Mouse (Mus musculus) heart, embryonic 12.5 days (tissue): Measurements from ENCODE around the gene Lsm6. TPM values are rescaled to one million over a fixed set of nuclear protein-coding genes. Genes with fewer than 3 reads are reported as not detected.

Experiments
- ATAC-seq: fragments of 200-750 bp; cut with Nextera tagmentation; 2 replicates; pipeline ENCODE4 v1.8.0; 2017; ENCODE audit warnings: moderate TSS enrichment, moderate library complexity; ENCODE audit not compliant: insufficient number of reproducible peaks, low FRiP score
- H3K27ac ChIP-seq: fragments of 300-500 bp; sonication (generic); 2 replicates; pipeline ENCODE4 v1.5.1; 2016; ENCODE audit warnings: mild to moderate bottlenecking, moderate library complexity; ENCODE audit not compliant: poor library complexity, severe bottlenecking
- H3K27me3 ChIP-seq: fragments of 300-500 bp; sonication (generic); replicated peaks from 2 replicates; pipeline ENCODE4 v1.6.1; 2016; ENCODE audit warnings: mild to moderate bottlenecking, moderate library complexity
- H3K36me3 ChIP-seq: fragments of 300-500 bp; sonication (generic); 2 replicates; pipeline ENCODE4 v1.6.1; 2016; ENCODE audit warnings: mild to moderate bottlenecking, moderate library complexity
- H3K4me1 ChIP-seq: fragments of 300-500 bp; sonication (generic); replicated peaks from 2 replicates; pipeline ENCODE4 v1.6.1; 2016; ENCODE audit warnings: mild to moderate bottlenecking
- H3K4me2 ChIP-seq: fragments of 300-500 bp; sonication (generic); 2 replicates; pipeline ENCODE4 v1.6.1; 2016; ENCODE audit warnings: mild to moderate bottlenecking, moderate library complexity
- H3K4me3 ChIP-seq: fragments of 300-500 bp; sonication (generic); 2 replicates; pipeline ENCODE4 v1.5.1; 2016; ENCODE audit warnings: mild to moderate bottlenecking
- H3K9ac ChIP-seq: fragments of 300-500 bp; sonication (generic); 2 replicates; pipeline ENCODE4 v1.6.1; 2016; ENCODE audit warnings: mild to moderate bottlenecking, moderate library complexity
- H3K9me3 ChIP-seq: fragments of 300-500 bp; sonication (generic); replicated peaks from 2 replicates; pipeline ENCODE4 v1.6.1; 2016; ENCODE audit warnings: mild to moderate bottlenecking, moderate library complexity
- WGBS: fragments of 180-500 bp; shearing (Covaris S2); methylation state at CpG from one replicate; pipeline ENCODE4 v1.1.7; 2016; 5-methylcytosine and 5-hydroxymethylcytosine counted together
- polyA plus RNA-seq: library from polyadenylated mRNA; unstranded; fragments of >200 nt; fragmentation: Nextera tagmentation; extraction: Ambion mirVana; gene quantifications from 2 replicates; pipeline ENCODE4 v1.2.1, GENCODE M21; 2016

The Lsm6 gene
- polyA plus RNA-seq, 1 experiment from 2014 or later, result 166 TPM

DNA sequence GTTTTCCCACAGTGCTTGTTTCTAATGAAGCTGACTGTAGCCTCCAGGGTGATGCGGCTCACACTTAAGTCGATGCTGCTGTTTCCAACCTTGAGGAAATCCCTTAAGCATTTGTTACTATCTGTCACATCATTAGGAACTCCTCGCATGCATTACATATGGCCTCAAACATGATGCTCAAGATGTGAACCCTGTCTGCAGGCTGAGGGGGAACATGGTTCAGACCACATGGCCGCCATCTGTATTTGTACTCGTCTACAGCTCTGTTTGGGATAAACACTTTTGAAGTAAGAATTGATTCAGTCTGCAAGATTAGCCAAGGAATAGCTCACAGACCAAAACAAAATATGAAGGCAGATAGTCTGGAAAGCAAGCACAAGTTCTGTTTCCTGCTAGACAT is 14.9 kb downstream of the Lsm6 start:
- Histone ChIP-seq H3K36me3 (peaks cover 75% of the 10 kb centered on the region), H3K4me2 (no peak overlapping the region), H3K4me3 (no peak overlapping the region), H3K27ac (no peak overlapping the region), H3K27me3 (no peaks in the 10 kb centered on the region), H3K9ac (no peak overlapping the region), H3K4me1 (no peaks in the 10 kb centered on the region), H3K9me3 (no peaks in the 10 kb centered on the region)
- WGBS, result 88% methylated on average over 5 of the region's 5 CpGs
- ATAC-seq, result no peak

DNA sequence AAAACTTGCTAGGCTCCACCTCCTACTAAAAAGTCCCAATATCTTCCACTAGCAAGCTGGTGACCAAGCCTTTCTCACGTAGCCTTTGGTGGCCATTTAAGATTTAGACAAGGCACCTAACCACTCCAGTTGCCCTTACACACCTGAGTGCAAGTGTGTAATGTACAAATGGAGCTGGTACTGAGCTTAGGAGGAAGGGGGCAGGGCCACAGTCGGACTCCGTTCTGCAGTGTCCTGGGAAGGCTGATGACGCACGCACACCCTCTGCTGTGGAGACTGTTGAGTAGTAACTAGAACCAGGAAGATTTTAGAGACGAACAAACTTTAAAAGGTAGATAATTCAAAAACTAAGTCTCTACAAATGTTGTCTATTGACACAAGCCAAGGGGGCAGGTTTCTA is 19.7 kb downstream of the Lsm6 start:
- Histone ChIP-seq H3K4me1 (no peaks in the 10 kb centered on the region), H3K27ac (no peak overlapping the region), H3K36me3 (peaks cover 31% of the 10 kb centered on the region), H3K27me3 (no peaks in the 10 kb centered on the region), H3K9me3 (no peaks in the 10 kb centered on the region), H3K9ac (no peak overlapping the region), H3K4me3 (no peak overlapping the region), H3K4me2 (no peak overlapping the region)
- 92% methylated on average over 6 of the region's 6 CpGs for WGBS
- ATAC-seq, result no peak

DNA sequence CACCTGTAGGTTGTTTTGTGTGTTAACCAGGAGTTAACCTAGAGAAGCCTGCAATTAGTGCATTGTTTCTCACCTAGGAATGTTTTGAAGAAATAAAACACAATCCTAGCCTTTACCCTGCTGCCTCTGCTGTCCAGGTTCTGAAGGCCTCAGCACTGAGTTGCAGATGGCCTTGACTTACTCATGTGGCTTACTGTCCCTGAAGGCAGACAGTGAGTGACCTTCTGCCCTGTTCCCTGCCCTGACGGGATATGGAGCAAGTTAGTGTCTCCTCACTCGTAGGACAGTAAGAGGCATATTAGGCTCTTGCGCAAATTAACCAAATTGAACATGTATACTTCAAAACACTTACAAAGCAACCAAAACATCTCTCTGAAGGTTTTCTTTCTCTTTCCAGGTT is 22.3 kb downstream of the Lsm6 start:
- Histone ChIP-seq H3K4me1 (no peaks in the 10 kb centered on the region), H3K4me3 (no peak overlapping the region), H3K9ac (no peak overlapping the region), H3K27ac (no peak overlapping the region), H3K4me2 (no peak overlapping the region), H3K36me3 (peaks cover 11% of the 10 kb centered on the region), H3K27me3 (no peaks in the 10 kb centered on the region), H3K9me3 (0 out of 2 replicates have a peak, but pooled peaks cover 5% of the 10 kb centered on the region)
- no peak for ATAC-seq
- 80% methylated on average over 3 of the region's 3 CpGs for WGBS

DNA sequence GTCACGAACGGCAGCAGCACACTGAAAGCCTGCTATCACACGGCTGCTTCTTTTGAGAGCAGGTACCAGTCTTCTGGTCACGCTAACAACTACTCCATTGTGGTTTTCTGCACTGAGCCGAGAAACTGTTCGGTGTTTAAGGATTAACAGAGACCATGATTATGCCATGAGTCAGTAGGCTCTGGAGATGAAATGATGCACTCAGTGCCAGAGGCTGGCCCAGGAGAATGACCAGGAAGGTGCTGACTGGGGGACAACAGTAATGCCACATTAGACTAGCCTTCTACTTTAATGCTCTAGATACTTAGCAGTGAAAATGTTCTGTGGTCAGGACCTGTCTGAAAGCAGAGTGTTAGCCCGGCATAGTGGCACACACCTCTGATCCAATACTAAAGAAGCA is 23.0 kb downstream of the Lsm6 start:
- no peak for ATAC-seq
- Histone ChIP-seq H3K9me3 (0 out of 2 replicates have a peak, but pooled peaks cover 5% of the 10 kb centered on the region), H3K27me3 (no peaks in the 10 kb centered on the region), H3K27ac (no peak overlapping the region), H3K36me3 (peaks cover 7% of the 10 kb centered on the region), H3K4me3 (no peak overlapping the region), H3K9ac (no peak overlapping the region), H3K4me1 (no peaks in the 10 kb centered on the region), H3K4me2 (no peak overlapping the region)
- 84% methylated on average over 7 of the region's 7 CpGs for WGBS

DNA sequence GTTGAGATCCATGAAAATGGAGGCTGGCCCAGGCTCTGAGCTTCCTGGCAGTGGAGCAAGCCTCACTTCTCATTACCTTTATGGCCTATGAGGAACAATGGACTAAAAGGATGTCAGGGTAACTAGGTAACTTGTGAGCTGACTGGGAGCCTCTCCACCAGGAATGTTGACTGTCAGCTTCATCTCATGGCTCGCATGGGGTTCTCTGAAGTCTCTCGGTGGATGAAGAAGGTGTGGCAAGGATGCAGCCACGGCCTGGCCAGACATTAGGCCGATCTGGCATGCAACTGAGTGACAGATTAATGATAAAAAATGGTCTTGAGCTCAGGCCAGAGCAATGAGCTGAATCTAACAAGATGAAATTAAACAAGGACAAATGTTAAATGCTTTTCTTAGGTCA is 27.7 kb downstream of the Lsm6 start:
- H3K4me3 ChIP-seq, result no peak overlapping the region
- 0 out of 2 replicates have a peak, but pooled peaks cover 5% of the 10 kb centered on the region for H3K9me3 ChIP-seq
- no peaks in the 10 kb centered on the region for H3K27me3 ChIP-seq
- H3K9ac ChIP-seq, result no peak overlapping the region
- H3K36me3 ChIP-seq, result no peaks in the 10 kb centered on the region
- 71% methylated on average over 4 of the region's 4 CpGs for WGBS
- H3K4me2 ChIP-seq, result no peak overlapping the region
- H3K27ac ChIP-seq, result no peak overlapping the region
- ATAC-seq, result no peak
- H3K4me1 ChIP-seq, result no peaks in the 10 kb centered on the region

DNA sequence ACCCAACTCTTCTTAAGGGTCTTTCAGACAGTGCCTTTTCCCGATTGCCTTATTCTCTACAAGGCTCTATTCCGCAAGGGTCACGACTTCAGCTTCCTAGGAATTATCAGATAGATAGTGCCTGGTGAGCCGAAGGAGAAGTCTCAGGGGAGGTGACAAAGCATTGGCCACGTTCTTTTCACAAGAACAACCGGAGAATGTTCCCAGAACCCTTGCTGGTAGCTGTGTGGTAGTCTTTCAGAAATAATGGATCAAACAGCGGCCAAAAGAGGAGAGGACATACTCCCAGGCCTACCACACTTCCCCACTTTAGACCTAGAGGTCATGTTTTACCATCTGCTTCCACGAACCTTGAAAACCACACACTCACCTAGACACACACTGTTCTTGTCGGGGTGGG is 44.1 kb downstream of the Lsm6 start:
- Histone ChIP-seq H3K4me3 (no peak overlapping the region), H3K4me1 (peaks cover 2% of the 10 kb centered on the region; the same call in 1 of the 2 replicates), H3K4me2 (no peak overlapping the region), H3K9me3 (peaks cover 6% of the 10 kb centered on the region), H3K9ac (no peak overlapping the region), H3K27ac (no peak overlapping the region), H3K36me3 (no peaks in the 10 kb centered on the region), H3K27me3 (no peaks in the 10 kb centered on the region)
- 71% methylated on average over 9 of the region's 9 CpGs for WGBS
- no peak for ATAC-seq

DNA sequence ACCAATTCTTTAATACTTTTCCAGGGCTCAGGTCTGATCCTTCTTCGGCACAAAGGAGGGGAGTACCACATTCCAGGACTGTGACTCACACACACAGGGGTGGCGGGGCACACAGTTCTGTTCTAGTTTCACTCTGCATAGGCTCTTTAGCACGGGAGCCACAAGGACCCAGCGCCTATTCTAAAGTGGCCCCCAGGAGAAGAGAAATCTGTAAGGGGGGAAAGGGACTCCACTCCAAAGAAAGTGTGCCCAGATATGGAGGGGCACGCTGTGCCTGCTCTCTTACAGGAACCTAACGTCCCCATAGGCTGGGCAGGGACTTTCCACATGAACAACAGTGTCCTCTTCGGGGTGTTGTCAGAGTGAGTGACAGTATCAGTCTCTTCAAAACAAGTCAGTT is 49.7 kb downstream of the Lsm6 start:
- Histone ChIP-seq H3K4me1 (peaks cover 13% of the 10 kb centered on the region; the same call in 1 of the 2 replicates), H3K9me3 (no peaks in the 10 kb centered on the region), H3K4me3 (peak overlapping the region; percentile 36), H3K4me2 (peak overlapping the region; percentile 61), H3K27me3 (no peaks in the 10 kb centered on the region), H3K27ac (peak overlapping the region; percentile 48; the same call in 1 of the 2 replicates), H3K9ac (0 out of 2 replicates have a peak overlapping the region, but pooled peaks have one; percentile 9), H3K36me3 (no peaks in the 10 kb centered on the region)
- 0 out of 2 replicates have a peak, but pooled peaks have one; percentile 63 for ATAC-seq
- WGBS, result 19% methylated on average over 7 of the region's 7 CpGs

DNA sequence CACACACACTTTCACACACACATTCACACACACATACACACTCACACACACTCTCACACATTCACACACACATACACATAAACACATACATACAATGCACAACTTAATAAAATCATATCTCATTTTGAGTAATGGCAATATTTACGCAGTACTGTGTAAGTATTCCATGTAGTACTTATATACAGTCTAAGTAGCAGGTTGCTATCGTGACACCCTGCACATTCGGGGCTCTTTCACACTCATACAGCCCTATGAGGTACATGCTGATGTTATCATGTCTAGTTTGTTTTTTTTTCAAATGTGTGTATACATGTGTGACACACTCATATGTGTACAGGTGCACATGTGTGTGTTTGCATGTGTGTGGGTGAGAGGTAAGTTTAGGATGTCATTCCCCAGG is 50.4 kb downstream of the Lsm6 start:
- no peak for ATAC-seq
- H3K27me3 ChIP-seq, result no peaks in the 10 kb centered on the region
- peaks cover 13% of the 10 kb centered on the region; the same call in 1 of the 2 replicates for H3K4me1 ChIP-seq
- H3K9me3 ChIP-seq, result no peaks in the 10 kb centered on the region
- whole genome bisulfite sequencing, result 84% methylated on average over 3 of the region's 3 CpGs
- H3K4me2 ChIP-seq, result no peak overlapping the region
- H3K27ac ChIP-seq, result peak overlapping the region; percentile 48; the same call in 1 of the 2 replicates
- H3K4me3 ChIP-seq, result no peak overlapping the region
- no peak overlapping the region for H3K9ac ChIP-seq
- H3K36me3 ChIP-seq, result no peaks in the 10 kb centered on the region

DNA sequence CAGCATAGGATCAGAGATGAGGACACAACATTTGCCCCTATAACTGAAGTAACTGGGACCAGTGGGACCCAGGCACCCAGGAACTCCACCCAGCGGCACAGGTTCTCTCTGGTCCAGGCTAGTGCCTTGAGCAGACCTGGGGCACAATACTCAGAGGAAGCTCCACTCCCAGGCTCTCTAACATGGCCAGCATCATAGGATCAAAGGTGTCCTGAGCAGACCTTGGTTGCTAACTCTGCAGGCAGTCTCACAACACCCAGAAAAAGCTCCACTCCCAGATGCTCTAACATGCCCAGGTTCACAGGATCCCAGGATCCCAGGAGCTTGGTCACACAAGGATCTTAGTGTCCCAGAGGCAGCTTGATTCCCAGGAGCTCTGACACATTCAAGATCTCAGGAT is 55.4 kb downstream of the Lsm6 start:
- no peak for ATAC-seq
- 80% methylated on average over 1 of the region's 1 CpGs for WGBS
- Histone ChIP-seq H3K27me3 (no peaks in the 10 kb centered on the region), H3K9ac (no peak overlapping the region), H3K27ac (no peak overlapping the region), H3K4me3 (no peak overlapping the region), H3K36me3 (no peaks in the 10 kb centered on the region), H3K4me1 (no peaks in the 10 kb centered on the region), H3K9me3 (peaks cover 8% of the 10 kb centered on the region), H3K4me2 (no peak overlapping the region)

DNA sequence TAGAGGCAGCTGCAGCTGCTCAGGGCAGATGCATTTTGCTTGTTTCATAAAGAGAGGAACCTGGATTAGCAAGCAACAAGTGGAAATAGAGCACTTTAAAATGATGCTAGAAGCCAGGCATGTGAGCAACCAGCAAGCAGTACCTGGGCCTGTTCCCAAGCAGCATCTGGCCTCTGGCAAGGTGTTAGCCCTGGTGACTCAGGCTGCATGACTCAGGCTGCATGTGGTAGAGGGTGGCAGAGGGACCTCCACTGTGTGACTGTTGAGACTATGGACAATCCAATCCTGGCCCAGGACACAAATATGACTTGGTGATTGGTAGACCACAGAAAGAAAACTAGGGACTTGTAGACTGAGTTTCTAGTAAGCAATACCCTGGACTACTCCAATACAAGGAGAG is 56.0 kb downstream of the Lsm6 start:
- no peaks in the 10 kb centered on the region for H3K4me1 ChIP-seq
- H3K27me3 ChIP-seq, result no peaks in the 10 kb centered on the region
- H3K4me2 ChIP-seq, result no peak overlapping the region
- no peak for ATAC-seq
- no peaks in the 10 kb centered on the region for H3K36me3 ChIP-seq
- no peak overlapping the region for H3K27ac ChIP-seq
- H3K9me3 ChIP-seq, result peaks cover 8% of the 10 kb centered on the region
- H3K9ac ChIP-seq, result no peak overlapping the region
- no peak overlapping the region for H3K4me3 ChIP-seq

DNA sequence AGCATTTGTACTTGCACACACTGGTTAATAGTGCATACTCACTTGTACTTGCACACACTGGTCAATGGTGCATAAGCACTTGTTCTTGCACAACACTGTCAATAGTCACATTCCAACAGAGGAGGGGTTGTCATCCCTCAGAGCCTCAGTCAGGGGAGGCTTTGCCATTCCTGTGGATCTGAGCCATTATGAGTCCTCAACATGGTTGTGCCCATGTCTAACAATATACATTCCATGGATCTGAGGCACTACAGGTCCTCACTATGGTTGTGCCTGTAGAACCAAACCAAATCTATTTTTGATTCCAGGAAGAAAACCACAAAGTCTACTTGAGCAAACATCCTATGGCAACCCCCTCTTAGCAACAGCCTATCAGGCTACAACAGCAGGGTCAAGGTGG is 61.8 kb downstream of the Lsm6 start:
- H3K27ac ChIP-seq, result no peak overlapping the region
- no peak for ATAC-seq
- no peaks in the 10 kb centered on the region for H3K27me3 ChIP-seq
- no peaks in the 10 kb centered on the region for H3K36me3 ChIP-seq
- H3K9ac ChIP-seq, result no peak overlapping the region
- no peaks in the 10 kb centered on the region for H3K4me1 ChIP-seq
- peaks cover 8% of the 10 kb centered on the region for H3K9me3 ChIP-seq
- H3K4me2 ChIP-seq, result no peak overlapping the region
- no peak overlapping the region for H3K4me3 ChIP-seq

DNA sequence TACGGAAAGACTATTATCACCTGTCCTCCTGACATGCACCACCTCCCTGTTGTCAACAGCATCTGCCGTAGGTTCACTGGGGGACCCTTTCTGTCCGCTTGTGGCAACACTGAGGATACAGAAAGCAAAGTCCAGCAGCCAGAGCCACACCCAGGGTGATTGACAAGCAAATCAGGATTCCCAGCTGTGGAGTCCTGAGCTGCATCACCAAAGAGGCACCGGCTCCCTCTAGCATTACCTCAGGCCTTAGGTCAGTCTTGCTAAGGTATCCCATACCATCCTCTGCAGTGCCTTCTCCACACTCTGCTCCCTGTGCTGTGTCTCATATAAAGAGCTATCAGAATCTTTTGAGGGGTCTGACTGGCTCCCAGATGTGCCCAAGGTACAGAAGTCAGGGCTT is 66.0 kb downstream of the Lsm6 start:
- H3K36me3 ChIP-seq, result no peaks in the 10 kb centered on the region
- H3K27ac ChIP-seq, result no peak overlapping the region
- no peaks in the 10 kb centered on the region for H3K27me3 ChIP-seq
- no peak overlapping the region for H3K4me2 ChIP-seq
- 48% methylated on average over 4 of the region's 4 CpGs for WGBS
- H3K4me1 ChIP-seq, result peaks cover 5% of the 10 kb centered on the region
- H3K9me3 ChIP-seq, result no peaks in the 10 kb centered on the region
- H3K9ac ChIP-seq, result no peak overlapping the region
- H3K4me3 ChIP-seq, result no peak overlapping the region
- no peak for ATAC-seq
